Mouse (Mus musculus) left cerebral cortex, adult 18-20 months (tissue): Measurements from ENCODE around the gene Pglyrp1. TPM values are rescaled to one million over a fixed set of nuclear protein-coding genes. Genes with fewer than 3 reads are reported as not detected.
"Not testable (repeated sequence)": the region's sequence is repeated elsewhere in the genome, so short reads cannot be mapped to it uniquely, and the experiment has no call there.

Experiments
- DNase-seq, 2 experiments: peaks; one replicate each; pipeline ENCODE4 v3.0.0; 2021 to 2022; ENCODE audit warnings: low spot score in 2 of 2, mixed read lengths in 1 of 2
- long read RNA-seq, 2 experiments: library from polyadenylated mRNA; stranded (forward); transcript quantifications; one replicate each; pipeline ENCODE4 v2.0.0; 2021
- total RNA-seq, 2 experiments: library from RNA; stranded (reverse); gene quantifications; 2 replicates each; pipeline ENCODE4 v1.2.3; 2021

The Pglyrp1 gene
- total RNA-seq, result 10 to 100 TPM in 1 of 2 experiments, 1 to 10 TPM in 1; 9.5 to 19.9 TPM
- long read RNA-seq, experiment 1, transcript Pglyrp1-201 (3 exons, 694 nt), result major isoform, 5 of 7 reads
- long read RNA-seq, experiment 1, partial matches to known transcripts, result 1 of 7 reads
- long read RNA-seq, experiment 1, other reads (novel, unspliced or antisense), result 1 of 7 reads
- long read RNA-seq, experiment 2, partial matches to known transcripts, result 0 of 3 reads
- long read RNA-seq, experiment 2, other reads (novel, unspliced or antisense), result 0 of 3 reads

GRCm38 (mm10) chr7:18871031-18871430, at the start of gene Pglyrp1:
Gene Pglyrp1, plus strand, starts transcription at chr7:18871331.
- not testable (repeated sequence) for DNase-seq

GRCm38 (mm10) chr7:18821507-18821906, 49.6 kb upstream of the Pglyrp1 start, which contains the start of gene Psg17:
Gene Psg17, minus strand, starts transcription at chr7:18821607.
- DNase-seq, result no peak

GRCm38 (mm10) chr7:18827792-18828546, 43.2 kb upstream of the Pglyrp1 start:
- no peak for DNase-seq

GRCm38 (mm10) chr7:18828592-18828991, 42.5 kb upstream of the Pglyrp1 start:
- DNase-seq, result no peak

- DNase-seq, result no peak
Observed at GRCm38 (mm10) chr7:18829545-18829944, 41.6 kb upstream of the Pglyrp1 start.

GRCm38 (mm10) chr7:18832298-18832697, 38.8 kb upstream of the Pglyrp1 start:
- DNase-seq, result no peak

GRCm38 (mm10) chr7:18839865-18840264, 31.3 kb upstream of the Pglyrp1 start, which contains the start of gene Mill2:
Gene Mill2, plus strand, starts transcription at chr7:18839966.
- no peak for DNase-seq

GRCm38 (mm10) chr7:18840386-18841173, 30.6 kb upstream of the Pglyrp1 start:
- DNase-seq, result peak in 1 of 2 experiments; percentile 11

GRCm38 (mm10) chr7:18841174-18841567, 30.0 kb upstream of the Pglyrp1 start:
- DNase-seq, result no peak

GRCm38 (mm10) chr7:18844811-18845210, 26.3 kb upstream of the Pglyrp1 start:
- DNase-seq, result no peak

- no peak for DNase-seq
Observed at GRCm38 (mm10) chr7:18848395-18848794, 22.7 kb upstream of the Pglyrp1 start.

GRCm38 (mm10) chr7:18858310-18858916, 12.7 kb upstream of the Pglyrp1 start:
- no peak for DNase-seq

- no peak for DNase-seq
Observed at GRCm38 (mm10) chr7:18862801-18863200, 8.3 kb upstream of the Pglyrp1 start.

GRCm38 (mm10) chr7:18868491-18868890, 2.6 kb upstream of the Pglyrp1 start:
- no peak for DNase-seq

GRCm38 (mm10) chr7:18872014-18872802, 1.1 kb downstream of the Pglyrp1 start:
- no peak for DNase-seq

- DNase-seq, result no peak
Observed at GRCm38 (mm10) chr7:18872816-18873215, 1.7 kb downstream of the Pglyrp1 start.

GRCm38 (mm10) chr7:18873253-18873652, 2.1 kb downstream of the Pglyrp1 start:
- peak; percentile 65 to 67 for DNase-seq

GRCm38 (mm10) chr7:18875372-18875771, 4.2 kb downstream of the Pglyrp1 start:
- no peak for DNase-seq

- DNase-seq, result no peak
Observed at GRCm38 (mm10) chr7:18878691-18879090, 7.6 kb downstream of the Pglyrp1 start.

GRCm38 (mm10) chr7:18883991-18884744, 13.0 kb downstream of the Pglyrp1 start:
- no peak for DNase-seq
